Mouse (Mus musculus) small intestine, adult 2 months (tissue): ENCODE data around the gene Kat14.

ENCODE experiments used
- CTCF ChIP-seq: fragments of 200-500 bp; IDR thresholded peaks from 2 replicates; pipeline ENCODE4 v1.5.1; 2012; ENCODE audit warnings: low read depth, mild to moderate bottlenecking, control low read depth, inconsistent platforms, low read length, moderate library complexity, mixed read lengths; ENCODE audit not compliant: insufficient replicate concordance, insufficient read length; ENCODE audit errors: extremely low read depth
- POLR2A ChIP-seq: fragments of 200-500 bp; IDR thresholded peaks from 2 replicates; pipeline ENCODE4 v1.6.1; 2012; ENCODE audit warnings: low read depth, mild to moderate bottlenecking, control low read depth, inconsistent platforms, low read length, moderate library complexity

DNA sequence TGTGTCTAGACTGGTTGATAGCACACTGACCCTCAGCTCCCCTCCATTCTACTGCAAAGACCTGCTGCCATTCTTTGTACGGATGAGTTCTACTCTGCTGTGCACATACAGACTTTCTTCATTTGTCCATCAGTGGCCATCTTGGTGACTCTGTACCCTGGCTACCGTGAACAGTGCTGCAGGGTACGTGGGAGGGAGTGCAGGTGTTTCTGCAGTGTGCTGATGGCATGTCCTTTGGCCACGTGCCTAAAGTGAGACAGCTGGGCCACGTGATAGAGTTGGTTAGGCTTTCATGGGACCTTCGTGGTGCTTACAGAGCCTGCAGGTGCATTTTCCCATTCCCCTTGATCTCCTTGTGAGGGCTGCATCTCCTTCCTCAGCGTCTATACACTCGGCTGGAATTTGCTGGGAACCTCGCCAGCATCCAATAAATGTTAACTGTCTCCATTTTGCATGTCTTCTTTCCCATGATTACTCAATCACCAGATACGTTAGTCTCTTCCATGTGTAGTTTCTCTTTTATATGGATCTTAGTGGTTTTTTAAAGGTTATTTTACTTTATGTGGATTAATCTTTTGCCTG, 53.4 kb downstream of the Kat14 start:
- TF ChIP-seq CTCF = no peak
- TF ChIP-seq POLR2A = no peak
